Mouse (Mus musculus) erythroblast, embryonic 14.5 days (primary cell): ENCODE results near the gene Gm45521.

Experiments used
- GATA1 ChIP-seq: IDR thresholded peaks from 2 replicates; pipeline ENCODE4 v1.6.1; 2012; ENCODE audit warnings: low read length, inconsistent platforms, mixed read lengths
- TAL1 ChIP-seq: IDR thresholded peaks from 3 replicates; pipeline ENCODE4 v1.6.1; 2012; ENCODE audit warnings: low read length, inconsistent platforms, mixed read lengths

DNA sequence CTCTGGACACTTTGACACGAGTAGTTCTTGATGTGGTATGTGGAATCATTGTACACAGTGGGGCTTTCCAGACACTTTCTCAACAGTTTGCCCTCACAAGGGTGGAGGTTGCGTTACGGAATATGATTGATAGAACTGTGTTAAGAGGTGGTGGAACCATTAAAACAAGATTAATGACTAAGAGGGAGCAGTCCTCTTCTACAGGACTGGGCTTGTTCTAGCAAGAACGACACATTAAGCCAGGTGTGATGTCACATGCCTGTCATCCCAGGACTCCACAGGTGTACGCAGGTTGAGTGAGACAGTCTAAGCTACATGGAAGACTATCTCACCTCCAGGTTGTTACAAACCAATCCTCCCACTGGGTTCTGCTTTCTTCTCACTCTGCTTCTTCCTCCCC, 42.3 kb downstream of the Gm45521 start:
- TF ChIP-seq TAL1 (no peak), GATA1 (no peak)
